Mouse (Mus musculus) cortical plate, adult 2 months (tissue): ENCODE measurements around the gene Adat2.

Source experiments
- CTCF ChIP-seq: fragments of 200-500 bp; IDR thresholded peaks from 2 replicates; pipeline ENCODE4 v1.5.1; 2011; ENCODE audit warnings: mild to moderate bottlenecking, control low read depth, low read length; ENCODE audit not compliant: insufficient read depth; ENCODE audit errors: extremely low read depth
- POLR2A ChIP-seq: fragments of 200-500 bp; IDR thresholded peaks from 2 replicates; pipeline ENCODE4 v1.6.1; 2011; ENCODE audit warnings: mild to moderate bottlenecking, low read length, control low read depth; ENCODE audit not compliant: insufficient read depth; ENCODE audit errors: extremely low read depth

DNA sequence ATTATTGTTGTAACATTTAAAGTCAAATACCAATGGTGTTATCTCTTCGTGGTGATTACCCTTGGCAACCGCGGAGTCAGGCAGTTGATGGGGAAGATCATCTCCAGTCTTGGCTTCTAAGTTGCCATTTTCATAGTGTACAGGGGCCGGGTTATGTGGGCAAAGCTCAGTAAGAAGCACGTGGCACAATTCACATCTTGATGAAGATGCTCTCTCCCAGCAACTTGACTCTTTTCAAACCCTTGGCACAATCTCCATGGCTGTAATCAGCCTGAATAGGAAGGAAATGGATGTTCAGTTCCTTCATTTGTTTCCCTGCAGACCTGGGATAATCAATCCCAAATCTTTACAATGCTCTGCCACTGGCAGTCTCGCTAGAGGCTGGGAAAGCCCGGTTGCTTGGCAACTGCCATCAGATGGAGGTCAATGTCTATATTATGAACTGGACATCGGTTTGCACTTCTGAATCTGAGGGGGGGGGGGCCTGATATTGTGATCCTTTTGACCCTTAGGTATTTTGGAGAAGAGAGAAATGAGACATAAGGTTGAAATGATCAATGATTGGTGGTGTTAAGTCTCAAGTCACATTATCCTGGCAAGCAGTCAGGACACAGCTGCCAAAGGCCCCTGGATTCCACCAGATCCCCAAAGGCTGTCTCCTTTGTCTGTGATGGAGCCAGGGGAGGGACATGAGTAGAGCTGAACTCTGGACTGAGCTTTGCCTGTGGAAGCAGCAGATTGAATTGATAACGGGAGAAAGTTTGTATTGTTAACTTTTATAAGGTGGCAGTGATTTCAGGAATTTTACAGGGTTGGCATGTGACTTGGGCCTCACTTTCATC, 18.2 kb downstream of the Adat2 start:
- TF ChIP-seq CTCF (no peak), POLR2A (no peak)
